Mouse (Mus musculus) kidney, adult 2 months (tissue): ENCODE measurements around the gene Vps25. TPM values are rescaled to one million over a fixed set of nuclear protein-coding genes. Genes with fewer than 3 reads are reported as not detected.

Experiments
- DNase-seq: peaks from one replicate; pipeline ENCODE4 v3.0.0; 2021
- H3K27ac ChIP-seq: fragments of 200-500 bp; 2 replicates; pipeline ENCODE4 v1.5.1; 2012; ENCODE audit warnings: low read depth, low read length, control low read depth, inconsistent platforms; ENCODE audit not compliant: insufficient read depth
- H3K27me3 ChIP-seq: fragments of 200-500 bp; replicated peaks from 2 replicates; pipeline ENCODE4 v1.6.1; 2012; ENCODE audit warnings: mild to moderate bottlenecking, moderate library complexity, low read length, inconsistent platforms; ENCODE audit not compliant: control insufficient read depth, insufficient read depth
- H3K36me3 ChIP-seq: fragments of 200-500 bp; 2 replicates; pipeline ENCODE4 v1.6.1; 2012; ENCODE audit warnings: mild to moderate bottlenecking, moderate library complexity, low read length, inconsistent platforms; ENCODE audit not compliant: control insufficient read depth, insufficient read depth
- H3K4me1 ChIP-seq: fragments of 200-500 bp; 2 replicates; pipeline ENCODE4 v1.6.1; 2011; ENCODE audit warnings: low read length; ENCODE audit not compliant: control insufficient read depth, insufficient read depth
- H3K4me3 ChIP-seq: fragments of 200-500 bp; 2 replicates; pipeline ENCODE4 v1.5.1; 2011; ENCODE audit warnings: mild to moderate bottlenecking, low read depth, low read length, control low read depth; ENCODE audit not compliant: insufficient read depth
- CTCF ChIP-seq: fragments of 200-500 bp; conservative IDR thresholded peaks from 2 replicates; pipeline ENCODE4 v1.5.1; 2011; ENCODE audit warnings: low read depth, mild to moderate bottlenecking, control low read depth, low read length, moderate library complexity, mixed read lengths; ENCODE audit not compliant: insufficient read depth, insufficient read length
- POLR2A ChIP-seq: fragments of 200-500 bp; IDR thresholded peaks from one replicate; pipeline ENCODE4 v1.6.1; 2011; ENCODE audit warnings: low read depth, low read length, control low read depth
- WGBS: fragments of 180-500 bp; shearing (Covaris S2); methylation state at CpG from one replicate; pipeline ENCODE4 v1.1.7; 2018; 5-methylcytosine and 5-hydroxymethylcytosine counted together
- polyA plus RNA-seq: library from polyadenylated mRNA; depleted of rRNA; stranded (reverse); fragments of >200 nt; gene quantifications from 2 replicates; pipeline ENCODE4 v1.2.3, GENCODE M21; 2012

The Vps25 gene
- polyA plus RNA-seq, 1 experiment: 116 TPM

DNA sequence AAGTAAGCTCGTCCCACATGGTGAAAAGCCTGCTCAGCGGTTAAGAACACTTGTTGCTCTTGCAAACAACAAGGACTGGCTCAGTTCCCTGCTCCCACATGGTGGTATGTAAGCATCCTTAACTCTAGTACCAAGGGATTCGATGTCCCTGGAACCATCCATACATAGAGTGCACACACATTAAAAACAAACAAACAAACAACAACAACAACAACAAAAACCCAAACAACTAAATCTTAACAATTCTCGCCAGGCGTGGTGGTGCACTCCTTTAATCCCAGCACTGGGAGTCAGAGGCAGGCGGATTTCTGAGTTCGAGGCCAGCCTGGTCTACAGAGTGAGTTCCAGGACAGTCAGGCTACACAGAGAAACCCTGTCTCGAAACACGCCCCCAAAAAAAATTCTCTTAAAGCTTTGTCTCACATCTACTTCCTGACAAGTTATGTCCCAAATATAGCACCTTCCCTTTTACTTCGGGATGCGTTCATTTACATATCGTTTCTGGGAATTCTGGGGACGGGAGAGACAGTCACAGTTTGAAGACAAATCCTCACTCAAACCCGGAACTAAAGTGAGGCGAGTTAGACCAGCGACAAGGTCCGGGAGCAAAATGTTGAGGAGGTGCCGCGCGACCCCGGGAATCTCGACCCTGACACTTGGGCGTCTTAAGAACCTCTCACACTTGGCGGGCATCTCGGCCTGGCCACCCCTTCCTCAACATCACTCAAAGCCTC is 28.0 kb upstream of the Vps25 start:
- DNase-seq: no peak
- Histone ChIP-seq H3K27ac (peak overlapping the region; percentile 61), H3K4me1 (peaks cover 17% of the 10 kb centered on the region; the same call in 1 of the 2 replicates)

DNA sequence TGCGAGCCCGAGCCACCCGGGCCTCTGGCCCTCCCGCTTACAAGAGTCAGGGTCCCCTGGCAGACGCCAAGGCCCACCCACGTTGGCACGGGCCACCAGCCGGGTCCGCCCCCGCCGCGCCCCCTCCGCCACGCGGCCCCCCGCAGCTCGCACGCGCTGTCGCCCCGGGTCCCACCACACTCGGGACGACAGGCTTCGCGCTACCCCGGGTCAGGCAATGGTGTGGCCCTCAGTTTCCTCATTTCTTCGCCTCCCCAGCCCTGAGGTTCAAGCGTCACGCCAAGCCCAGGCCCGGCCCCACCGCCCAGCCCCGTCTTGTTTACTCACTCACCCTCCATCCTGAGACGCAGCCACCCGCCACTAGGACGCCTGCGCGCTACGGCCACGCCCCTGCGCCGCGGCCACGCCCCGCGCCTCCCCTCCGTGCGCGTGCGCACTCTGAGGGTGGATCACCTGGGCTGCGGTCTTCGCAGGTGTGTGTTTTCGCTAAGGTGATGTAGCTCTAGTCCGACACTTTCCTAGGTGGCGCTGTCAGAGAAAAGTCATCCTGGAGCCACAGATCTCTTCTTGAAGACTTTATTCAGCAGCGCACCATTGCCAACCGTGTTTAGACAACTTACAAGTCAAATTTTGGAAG is 27.3 kb upstream of the Vps25 start, which contains the start of gene Ezh1:
Gene Ezh1 (minus strand): TSS at position 399 of the 637 bp plus-strand sequence.
- DNase-seq: peak; percentile 98
- Histone ChIP-seq H3K4me3 (peak within 1 kb of the TSS; percentile 92), H3K36me3 (no peaks in the 10 kb centered on the region), H3K27ac (peak within 1 kb of the TSS; percentile 71), H3K4me1 (peaks cover 20% of the 10 kb centered on the region; the same call in 1 of the 2 replicates), H3K27me3 (no peaks in the 10 kb centered on the region)
- TF ChIP-seq POLR2A: peak; percentile 54
- peak; percentile 43; the same call in 1 of the 2 replicates for TF ChIP-seq CTCF
- 1% methylated on average over 55 of the region's 56 CpGs for WGBS

More for the DNA sequence above, 28.0 kb upstream of the Vps25 start:
- peak overlapping the region; percentile 92 for H3K4me3 ChIP-seq
- H3K36me3 ChIP-seq: no peaks in the 10 kb centered on the region; the same call in 1 of the 2 replicates
- H3K27me3 ChIP-seq: no peaks in the 10 kb centered on the region
- TF ChIP-seq CTCF (no peak), POLR2A (no peak)
- 13% methylated on average over 25 of the region's 25 CpGs for WGBS

DNA sequence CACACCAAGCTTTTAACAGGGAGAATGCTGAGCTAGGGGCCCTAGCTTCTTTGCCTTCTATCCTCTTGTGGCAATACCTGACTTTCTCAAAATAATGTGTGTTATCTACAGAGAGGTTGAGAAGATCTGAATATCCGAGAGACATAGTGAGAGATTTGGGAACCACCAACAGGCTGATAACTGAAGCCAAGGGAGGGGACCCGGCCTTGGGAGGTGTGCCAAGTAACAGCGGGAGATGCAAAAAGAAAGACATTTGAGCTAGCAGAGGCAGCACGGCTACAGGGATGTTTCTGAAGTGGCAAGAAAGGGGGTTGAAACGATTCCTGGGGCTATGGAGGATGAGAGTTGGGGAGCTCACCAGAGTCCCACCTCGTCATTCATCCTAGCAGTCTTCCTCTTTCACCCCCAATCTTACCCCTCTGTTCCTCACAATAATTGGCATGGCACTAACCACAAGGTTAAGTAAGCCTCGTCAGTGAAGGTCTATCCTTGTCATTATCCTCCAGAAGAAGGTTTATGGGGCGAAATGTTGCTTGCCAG is 24.1 kb upstream of the Vps25 start:
- DNase-seq: peak; percentile 36
- Histone ChIP-seq H3K4me3 (no peak overlapping the region), H3K27me3 (no peaks in the 10 kb centered on the region), H3K27ac (peak overlapping the region; percentile 97), H3K36me3 (no peaks in the 10 kb centered on the region), H3K4me1 (peaks cover 32% of the 10 kb centered on the region; the same call in 1 of the 2 replicates)
- no peak for TF ChIP-seq CTCF
- TF ChIP-seq POLR2A: no peak
- 55% methylated on average over 8 of the region's 8 CpGs for WGBS

DNA sequence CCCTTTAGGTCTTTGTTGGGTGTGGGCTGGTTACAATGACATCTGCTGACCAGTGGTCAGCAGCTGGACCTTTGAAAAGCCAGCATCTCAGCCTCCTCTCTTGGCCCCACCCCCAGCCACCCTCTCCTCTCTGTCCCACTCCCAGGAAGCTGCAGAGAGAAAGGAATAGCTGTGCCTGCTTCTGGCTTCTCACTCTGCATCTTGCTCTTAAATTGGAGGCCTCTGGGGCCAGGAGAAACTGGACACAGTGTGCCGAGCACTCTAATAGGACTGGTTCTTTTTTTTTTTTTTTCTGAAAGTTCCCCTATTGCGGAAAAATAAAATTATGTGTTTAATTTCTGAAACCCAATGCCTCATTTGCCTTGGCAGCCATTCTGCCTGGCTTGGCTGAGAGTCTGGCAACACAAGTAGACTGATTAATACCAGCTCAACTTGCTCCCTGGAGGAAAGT is 23.4 kb upstream of the Vps25 start:
- H3K4me3 ChIP-seq: no peak overlapping the region

DNA sequence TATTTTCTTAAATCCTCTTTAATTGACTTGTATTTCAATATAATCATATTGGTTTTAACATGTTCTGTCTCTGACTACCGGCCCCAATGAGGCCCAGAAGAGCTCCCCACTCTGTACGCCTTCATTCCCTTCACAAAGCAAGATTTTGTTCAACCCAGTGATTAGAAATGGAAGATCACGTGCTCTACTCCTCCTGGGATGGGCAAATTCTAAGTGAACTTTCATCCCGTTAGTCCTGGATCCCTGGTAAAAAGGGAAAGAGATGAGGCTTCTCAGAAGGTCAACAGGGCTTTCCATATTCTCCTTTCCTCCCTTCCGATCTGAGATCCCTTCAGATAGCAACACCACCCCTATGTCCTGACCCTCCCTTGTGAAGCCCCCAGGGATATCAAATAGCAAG is 23.0 kb upstream of the Vps25 start:
- peak overlapping the region; percentile 97 for H3K27ac ChIP-seq
- TF ChIP-seq CTCF (no peak), POLR2A (no peak)
- WGBS: 28% methylated on average over 5 of the region's 5 CpGs
- H3K4me3 ChIP-seq: 0 out of 2 replicates have a peak overlapping the region, but pooled peaks have one; percentile 10
- no peaks in the 10 kb centered on the region for H3K36me3 ChIP-seq
- peak; percentile 71 for DNase-seq
- H3K27me3 ChIP-seq: no peaks in the 10 kb centered on the region
- peaks cover 28% of the 10 kb centered on the region; the same call in 1 of the 2 replicates for H3K4me1 ChIP-seq

More for the DNA sequence above, 23.4 kb upstream of the Vps25 start:
- DNase-seq: peak; percentile 38
- WGBS: 38% methylated on average over 2 of the region's 2 CpGs
- TF ChIP-seq CTCF: no peak
- TF ChIP-seq POLR2A: no peak
- no peaks in the 10 kb centered on the region for H3K27me3 ChIP-seq
- peaks cover 32% of the 10 kb centered on the region; the same call in 1 of the 2 replicates for H3K4me1 ChIP-seq
- peak overlapping the region; percentile 97 for H3K27ac ChIP-seq
- H3K36me3 ChIP-seq: no peaks in the 10 kb centered on the region

DNA sequence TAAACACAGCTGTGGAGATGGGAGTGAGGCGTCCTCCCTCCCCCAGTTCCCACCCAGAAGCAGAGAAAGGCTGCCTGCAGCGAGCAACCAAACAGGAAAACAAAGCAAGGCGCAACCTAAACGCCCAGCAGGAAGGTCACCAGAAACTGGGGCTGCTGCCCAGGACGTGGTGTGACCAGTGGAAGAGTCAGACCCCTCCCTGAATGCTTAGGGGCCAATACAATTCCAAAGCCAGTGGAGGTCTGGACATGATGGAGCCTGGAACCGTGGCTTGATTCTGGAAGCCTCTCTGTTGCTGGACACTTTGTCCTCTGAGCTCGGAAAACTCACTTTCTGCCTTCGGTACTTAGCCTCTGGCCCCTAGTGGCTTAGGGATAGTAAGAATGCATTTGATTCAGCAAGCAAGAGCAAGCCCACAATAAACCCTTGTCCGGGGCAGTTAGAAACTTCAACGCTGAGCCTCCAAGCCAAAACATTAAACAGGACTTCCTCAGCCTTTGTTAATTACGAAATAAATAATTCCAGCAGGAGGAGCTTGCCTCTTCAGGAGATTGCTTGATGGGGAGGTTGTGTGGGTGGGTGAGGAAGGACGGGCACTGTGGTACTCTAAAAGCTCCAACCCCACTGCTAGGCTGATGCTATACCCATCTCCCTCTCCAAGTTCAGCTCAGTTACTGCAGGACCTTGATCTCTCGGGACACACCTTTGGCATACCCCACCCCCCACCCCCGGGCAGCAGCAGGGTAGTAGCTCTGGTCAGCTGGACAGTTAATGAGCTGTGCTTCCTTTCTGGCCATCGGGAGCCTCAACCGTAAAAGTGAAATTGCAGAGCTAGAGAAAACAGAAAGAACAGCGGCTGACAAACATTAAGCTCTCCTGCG is 22.3 kb upstream of the Vps25 start:
- peak; percentile 88 for DNase-seq
- H3K4me1 ChIP-seq: peaks cover 27% of the 10 kb centered on the region; the same call in 1 of the 2 replicates
- TF ChIP-seq POLR2A (peak; percentile 26), CTCF (no peak)
- peak overlapping the region; percentile 35 for H3K4me3 ChIP-seq
- no peaks in the 10 kb centered on the region for H3K27me3 ChIP-seq
- 4% methylated on average over 18 of the region's 18 CpGs for WGBS
- no peaks in the 10 kb centered on the region for H3K36me3 ChIP-seq
- H3K27ac ChIP-seq: peak overlapping the region; percentile 97
